Mouse (Mus musculus): ENCODE data around the gene Fbxl13. TPM values are rescaled to one million over a fixed set of nuclear protein-coding genes. Genes with fewer than 3 reads are reported as not detected.

Fbxl13 gene
- total and polyA plus RNA-seq, 3 experiments: 0.13 to 0.23 TPM; not detected in 1

- TF ChIP-seq MEF2A (IDR thresholded peaks at IDR 0.05; ENCODE audit: extremely low read depth, insufficient replicate concordance, low read depth, low read length, poor library complexity, severe bottlenecking): no peak
- no peak for TF ChIP-seq MYB (IDR thresholded peaks at IDR 0.05; ENCODE audit: low read depth, low read length)
- no peak for TF ChIP-seq GABPA (IDR thresholded peaks at IDR 0.05; ENCODE audit: low read depth, low read length)
- TF ChIP-seq CHD1 (IDR thresholded peaks at IDR 0.05; ENCODE audit: low read depth, low read length): no peak
These were observed 70.3 kb downstream of the Fbxl13 start (continued) for GRCm38 (mm10) chr5:21575210-21575550.

- TF ChIP-seq SMC3 (IDR thresholded peaks at IDR 0.05; ENCODE audit: low read depth, low read length) (no peak), MAX (IDR thresholded peaks at IDR 0.05; ENCODE audit: low read length) (no peak), KAT2A (conservative IDR thresholded peaks at IDR 0.05; ENCODE audit: low read depth, low read length) (no peak)
- Histone ChIP-seq H3K9ac (ENCODE audit: control insufficient read depth, low read depth, low read length, poor library complexity, severe bottlenecking) (no peak overlapping the region), H3K9me3 (replicated peaks; ENCODE audit: insufficient read depth, low read length) (no peaks in the 10 kb centered on the region), H3K27me3 (ENCODE audit: control insufficient read depth in 1 of 2, insufficient read depth in 2 of 2, low read length in 2 of 2) (peaks cover 5 to 12% of the 10 kb centered on the region in 2 experiments), H3K4me3 (ENCODE audit: control insufficient read depth in 1 of 2, insufficient read depth in 1 of 2, low read depth in 2 of 2, low read length in 2 of 2) (no peak overlapping the region), H3K27ac (ENCODE audit: control insufficient read depth, low read depth, low read length) (no peak overlapping the region), H3K36me3 (ENCODE audit: control insufficient read depth in 1 of 2, insufficient read depth in 2 of 2, low read length in 2 of 2) (no peaks in the 10 kb centered on the region), H3K79me2 (ENCODE audit: control insufficient read depth, insufficient read depth, low read length, poor library complexity) (no peaks in the 10 kb centered on the region), H3K4me1 (ENCODE audit: control insufficient read depth in 1 of 2, insufficient read depth in 2 of 2, low read length in 2 of 2) (no peaks in the 10 kb centered on the region)
- no peak for DNase-seq (ENCODE audit: low read depth, low spot score)
These were observed 70.8 kb downstream of the Fbxl13 start for GRCm38 (mm10) chr5:21574386-21575209.

- TF ChIP-seq USF1 (IDR thresholded peaks at IDR 0.05; ENCODE audit: low read depth, low read length): no peak
- no peak for TF ChIP-seq MYB (IDR thresholded peaks at IDR 0.05; ENCODE audit: low read depth, low read length)
- TF ChIP-seq MEF2A (IDR thresholded peaks at IDR 0.05; ENCODE audit: extremely low read depth, insufficient replicate concordance, low read depth, low read length, poor library complexity, severe bottlenecking): no peak
- TF ChIP-seq CTCF (IDR thresholded peaks at IDR 0.05 in 2 of 3, conservative IDR thresholded peaks at IDR 0.05 in 1 of 3; ENCODE audit: control insufficient read depth in 1 of 3, insufficient read depth in 1 of 3, low read depth in 2 of 3, low read length in 3 of 3, poor library complexity in 1 of 3, severe bottlenecking in 1 of 3): no peak
- TF ChIP-seq TBP (IDR thresholded peaks at IDR 0.05; ENCODE audit: low read depth, low read length): no peak
- no peak for TF ChIP-seq SIN3A (IDR thresholded peaks at IDR 0.05; ENCODE audit: low read length)
- TF ChIP-seq MYC (IDR thresholded peaks at IDR 0.05; ENCODE audit: low read depth, low read length): no peak
- no peak for TF ChIP-seq UBTF (IDR thresholded peaks at IDR 0.05; ENCODE audit: borderline replicate concordance, insufficient read depth, low read depth, low read length)
- TF ChIP-seq NELFE (IDR thresholded peaks at IDR 0.05; ENCODE audit: low read depth, low read length): no peak
- no peak for TF ChIP-seq POLR2AphosphoS2 (IDR thresholded peaks at IDR 0.05; ENCODE audit: low read length)
- no peak for TF ChIP-seq E2F4 (IDR thresholded peaks at IDR 0.05; ENCODE audit: borderline replicate concordance, low read depth, low read length)
- no peak for TF ChIP-seq ELF1 (IDR thresholded peaks at IDR 0.05; ENCODE audit: low read depth, low read length)
- no peak for TF ChIP-seq EP300 (IDR thresholded peaks at IDR 0.05; ENCODE audit: low read depth in 1 of 2, low read length in 2 of 2)
- TF ChIP-seq CHD2 (IDR thresholded peaks at IDR 0.05; ENCODE audit: low read length): no peak
- TF ChIP-seq ZC3H11A (IDR thresholded peaks at IDR 0.05; ENCODE audit: low read depth, low read length): no peak
- TF ChIP-seq RCOR1 (IDR thresholded peaks at IDR 0.05; ENCODE audit: low read depth, low read length): no peak
- no peak for TF ChIP-seq POLR2A (IDR thresholded peaks at IDR 0.05; ENCODE audit: control insufficient read depth in 1 of 2, insufficient read depth in 1 of 2, low read depth in 1 of 2, low read length in 2 of 2, poor library complexity in 1 of 2)
- H3K79me2 ChIP-seq (ENCODE audit: control insufficient read depth, insufficient read depth, low read length, poor library complexity): no peaks in the 10 kb centered on the region
- no peak for DNase-seq (ENCODE audit: low read depth, low spot score)
- no peaks in the 10 kb centered on the region for H3K36me3 ChIP-seq (ENCODE audit: control insufficient read depth in 1 of 2, insufficient read depth in 2 of 2, low read length in 2 of 2)
- no peak overlapping the region for H3K27ac ChIP-seq (ENCODE audit: control insufficient read depth, low read depth, low read length)
- no peak overlapping the region for H3K9ac ChIP-seq (ENCODE audit: control insufficient read depth, low read depth, low read length, poor library complexity, severe bottlenecking)
- H3K9me3 ChIP-seq (replicated peaks; ENCODE audit: insufficient read depth, low read length): no peaks in the 10 kb centered on the region
- peaks cover 5 to 12% of the 10 kb centered on the region in 2 experiments for H3K27me3 ChIP-seq (ENCODE audit: control insufficient read depth in 1 of 2, insufficient read depth in 2 of 2, low read length in 2 of 2)
- H3K4me1 ChIP-seq (ENCODE audit: control insufficient read depth in 1 of 2, insufficient read depth in 2 of 2, low read length in 2 of 2): no peaks in the 10 kb centered on the region
- H3K4me3 ChIP-seq (ENCODE audit: control insufficient read depth in 1 of 2, insufficient read depth in 1 of 2, low read depth in 2 of 2, low read length in 2 of 2): no peak overlapping the region
These were observed 72.5 kb downstream of the Fbxl13 start for GRCm38 (mm10) chr5:21572764-21573416.
